Mouse (Mus musculus) frontal cortex, postnatal 36 days (tissue): Measurements from ENCODE around the gene Taok1.
"Not testable (repeated sequence)": the region's sequence is repeated elsewhere in the genome, so short reads cannot be mapped to it uniquely, and the experiment has no call there.

Experiments used
- DNase-seq, 2 experiments: peaks; one replicate each; pipeline ENCODE4 v3.0.0; 2022; ENCODE audit warnings: low spot score in 2 of 2

Taok1 gene

DNA sequence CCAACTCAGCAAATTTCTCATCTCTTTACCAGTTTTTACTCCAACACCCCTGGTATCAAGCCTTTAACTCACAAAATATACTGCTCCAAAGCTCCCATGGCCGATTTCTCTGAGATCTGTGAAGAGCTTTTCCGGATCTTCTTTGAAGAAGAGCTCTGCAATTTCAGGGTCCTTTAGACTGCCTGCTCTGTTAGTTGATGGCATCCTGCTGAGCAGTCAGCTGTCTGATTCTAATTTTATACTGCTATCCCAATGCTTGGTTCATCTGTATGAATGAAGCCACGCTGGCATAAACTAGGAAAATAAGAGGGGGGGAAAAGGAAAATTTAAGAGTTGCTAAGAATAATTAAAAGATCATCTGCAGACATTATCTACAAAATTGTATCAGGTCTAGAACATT, 22.4 kb downstream of the Taok1 start:
- no peak for DNase-seq

DNA sequence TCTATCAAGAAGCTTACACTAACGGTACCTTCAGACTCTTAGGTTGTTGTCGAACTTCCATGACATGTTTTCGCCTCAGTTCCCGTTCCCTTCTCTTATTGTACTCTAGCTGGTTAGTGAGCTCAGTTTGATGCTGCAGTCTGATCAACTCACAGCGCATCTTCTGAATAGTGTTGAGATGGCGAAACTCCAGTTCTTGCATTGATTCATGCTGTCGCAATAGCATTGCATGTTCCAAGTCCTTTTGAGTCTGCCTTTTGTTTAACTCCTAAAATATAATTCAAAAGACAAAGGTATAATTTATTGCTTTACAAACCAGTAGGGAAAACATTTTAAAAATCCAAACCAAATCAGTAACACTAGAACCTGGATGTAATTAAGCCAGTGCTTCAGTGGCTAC, 62.4 kb downstream of the Taok1 start:
- no peak for DNase-seq

DNA sequence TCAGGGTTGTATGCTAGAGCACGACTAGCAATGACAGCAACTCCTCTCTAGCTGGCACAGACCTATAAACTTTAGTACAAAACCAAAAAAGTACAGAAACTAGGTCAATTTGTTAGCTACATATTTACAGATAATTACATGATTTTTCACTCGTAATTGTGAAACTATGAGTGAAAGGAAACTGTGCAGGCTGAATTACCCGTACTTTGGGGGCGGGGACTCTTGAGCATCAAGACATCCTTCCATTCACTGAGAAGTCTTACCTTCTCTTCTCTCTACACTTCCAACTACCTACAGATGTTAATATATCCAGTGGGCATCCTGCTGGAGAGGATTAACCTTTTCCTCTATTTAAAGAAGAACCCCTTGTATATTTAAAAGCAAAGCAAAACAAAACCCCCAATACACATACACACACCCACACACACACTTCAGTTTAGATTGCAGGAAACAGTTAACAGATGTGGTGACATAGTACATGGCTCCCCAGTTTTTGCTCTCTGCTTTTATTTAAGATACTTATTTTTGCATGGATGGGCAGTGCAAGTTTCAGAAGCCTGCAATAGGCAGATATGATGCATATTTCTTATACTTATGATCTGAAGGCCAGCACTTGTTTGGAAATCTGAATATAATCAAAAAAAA, 75.3 kb downstream of the Taok1 start:
- no peak for DNase-seq

DNA sequence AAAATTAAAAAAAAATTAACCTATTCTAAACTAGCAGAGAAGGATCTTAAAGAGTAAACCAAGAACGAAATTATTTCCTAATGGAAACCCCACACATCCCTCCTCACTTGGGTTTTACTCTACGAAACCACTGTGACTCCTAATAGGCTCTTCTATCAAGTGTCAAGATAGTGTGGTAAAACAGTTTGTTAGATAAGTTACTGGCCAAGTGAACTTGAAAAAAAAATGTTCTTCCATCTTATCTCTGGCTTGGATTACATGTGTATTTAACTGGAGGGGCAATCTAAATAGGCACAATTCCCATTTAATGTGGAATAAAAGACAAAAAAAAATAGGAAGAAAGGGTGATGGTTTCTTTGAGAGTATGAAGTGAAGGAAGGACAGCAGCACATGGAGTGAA, 76.8 kb downstream of the Taok1 start:
- no peak for DNase-seq

DNA sequence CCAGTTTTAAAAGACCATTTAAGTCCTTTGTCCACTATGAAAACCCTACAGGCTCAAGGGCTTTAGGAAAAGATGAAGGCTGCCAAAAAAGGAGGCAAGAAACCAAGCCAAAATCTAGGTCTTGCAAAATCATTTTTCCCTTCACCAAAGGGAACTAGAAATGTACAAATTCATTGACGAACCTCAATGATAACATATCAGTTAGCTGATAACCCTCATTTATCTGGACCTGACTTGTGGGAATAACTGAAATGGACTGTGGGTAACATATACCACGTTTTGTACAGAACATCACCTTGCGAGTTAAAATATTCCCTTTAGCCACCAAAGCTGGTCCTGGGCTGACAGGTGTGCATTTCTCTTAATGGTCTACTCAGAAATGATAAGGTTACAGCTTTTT, 78.0 kb downstream of the Taok1 start:
- no peak for DNase-seq

DNA sequence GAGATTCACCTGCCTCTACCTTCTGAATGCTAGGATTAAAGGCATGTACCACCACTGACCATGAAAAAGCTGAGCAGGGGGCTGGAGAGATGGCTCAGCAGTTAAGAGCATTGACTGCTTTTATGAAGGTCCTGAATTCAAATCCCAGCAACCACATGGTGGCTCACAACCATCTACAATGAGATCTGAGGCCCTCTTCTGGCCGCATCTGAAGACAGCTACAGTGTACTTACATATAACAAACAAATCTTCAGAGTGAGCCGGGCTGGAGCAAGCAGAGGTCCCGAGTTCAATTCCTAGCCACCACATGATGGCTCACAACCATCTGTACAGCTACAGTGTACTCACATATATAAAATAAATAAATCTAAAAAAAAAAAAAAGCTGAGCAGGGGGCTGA, 79.2 kb downstream of the Taok1 start:
- DNase-seq, result not testable (repeated sequence)

DNA sequence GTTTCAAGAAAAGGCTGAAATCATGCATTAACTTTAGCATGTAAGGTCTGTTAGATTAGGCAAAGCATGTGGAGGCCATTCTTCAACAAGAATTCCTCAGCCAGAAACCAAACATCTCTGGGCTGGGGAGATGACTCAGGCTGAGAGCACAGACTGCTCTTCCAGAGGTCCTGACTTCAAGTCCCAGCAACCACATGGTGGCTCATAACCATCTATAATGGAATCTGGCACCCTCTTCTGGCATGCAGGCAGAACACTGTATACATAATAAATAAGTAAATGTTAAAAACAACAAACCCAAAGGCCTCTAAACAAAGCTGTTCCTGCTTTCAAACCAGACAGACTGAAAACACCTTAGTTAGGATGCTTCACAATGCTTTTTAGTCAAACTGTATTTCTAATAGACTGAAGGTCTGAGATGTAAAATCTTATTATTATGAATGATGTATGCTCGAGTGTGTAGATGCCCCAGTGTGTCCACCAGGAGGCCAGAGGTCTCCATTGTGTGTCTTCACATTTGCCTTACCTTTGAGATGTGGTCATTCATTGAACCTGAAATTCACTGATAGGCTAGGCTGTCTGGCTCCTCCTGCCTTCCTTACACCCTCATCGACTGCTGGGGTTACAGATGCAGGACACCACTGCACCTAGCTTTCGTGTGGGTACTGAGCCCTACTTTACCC, 81.7 kb downstream of the Taok1 start:
- no peak for DNase-seq

DNA sequence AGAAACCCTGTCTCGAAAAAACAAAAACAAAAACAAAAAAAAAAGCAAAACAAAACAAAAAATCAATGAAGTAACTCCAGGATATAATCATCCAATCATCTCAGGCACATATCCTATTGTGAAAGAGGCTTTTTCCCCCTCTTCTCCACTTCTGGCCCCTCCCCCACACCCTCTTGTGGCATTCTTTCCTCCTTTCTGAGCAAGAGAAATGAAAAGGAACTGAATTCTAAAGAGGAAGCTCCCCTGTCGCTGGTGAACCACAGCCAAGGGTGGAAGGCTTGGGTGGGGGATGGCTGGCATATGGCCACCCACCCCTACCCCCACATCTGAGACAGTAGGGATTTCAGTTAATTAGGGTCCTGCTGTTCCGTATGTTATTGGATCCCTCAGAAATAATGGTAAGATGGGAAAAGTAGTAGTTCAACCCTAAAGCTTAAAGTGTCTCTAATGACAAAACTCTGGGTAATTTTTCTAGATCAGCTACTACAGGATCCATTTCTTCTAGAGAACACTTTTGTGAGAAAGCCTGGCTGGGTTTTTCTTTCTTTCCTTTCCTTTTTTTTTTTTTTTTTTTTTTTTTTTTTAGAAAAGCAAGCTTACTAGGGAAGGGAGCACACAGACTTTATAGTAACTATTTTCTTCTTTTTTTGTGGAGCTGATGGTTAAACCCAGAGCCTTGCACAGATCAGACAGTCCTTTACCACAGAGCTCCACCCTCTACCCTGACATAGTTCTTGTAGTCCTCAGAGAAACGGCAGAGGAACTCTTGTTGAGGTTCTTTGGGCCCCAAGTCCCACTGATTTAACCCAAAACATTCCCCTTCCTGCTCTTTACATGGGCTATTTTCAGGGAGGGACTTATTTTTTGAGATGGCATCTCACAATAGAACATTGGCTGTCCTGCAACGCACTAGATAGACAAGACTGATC, 86.8 kb downstream of the Taok1 start:
- no peak for DNase-seq

DNA sequence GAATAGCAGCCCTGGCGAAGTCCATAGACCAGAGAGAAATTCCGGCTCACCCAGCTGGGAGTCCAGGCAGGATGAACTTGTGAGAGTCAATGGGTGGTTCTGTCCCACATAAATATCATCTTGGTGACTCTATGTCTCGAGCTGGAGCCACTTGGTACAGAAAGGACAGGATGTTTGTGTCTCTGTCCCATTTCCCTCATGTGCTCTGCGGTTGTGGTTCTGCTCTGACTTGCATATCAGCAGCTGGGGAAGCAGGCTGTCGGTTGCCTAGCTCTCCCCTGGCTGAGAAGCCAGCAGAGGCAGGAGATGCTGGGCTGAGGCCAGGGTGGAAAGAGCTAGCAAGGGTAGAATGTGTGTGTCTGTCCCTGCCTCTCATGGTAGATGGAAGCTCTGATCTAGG, 88.6 kb downstream of the Taok1 start, which contains the start of gene Gm10392:
Gene Gm10392, minus strand, starts transcription at position 156 of the 400 bp plus-strand sequence.
- DNase-seq, result no peak

DNA sequence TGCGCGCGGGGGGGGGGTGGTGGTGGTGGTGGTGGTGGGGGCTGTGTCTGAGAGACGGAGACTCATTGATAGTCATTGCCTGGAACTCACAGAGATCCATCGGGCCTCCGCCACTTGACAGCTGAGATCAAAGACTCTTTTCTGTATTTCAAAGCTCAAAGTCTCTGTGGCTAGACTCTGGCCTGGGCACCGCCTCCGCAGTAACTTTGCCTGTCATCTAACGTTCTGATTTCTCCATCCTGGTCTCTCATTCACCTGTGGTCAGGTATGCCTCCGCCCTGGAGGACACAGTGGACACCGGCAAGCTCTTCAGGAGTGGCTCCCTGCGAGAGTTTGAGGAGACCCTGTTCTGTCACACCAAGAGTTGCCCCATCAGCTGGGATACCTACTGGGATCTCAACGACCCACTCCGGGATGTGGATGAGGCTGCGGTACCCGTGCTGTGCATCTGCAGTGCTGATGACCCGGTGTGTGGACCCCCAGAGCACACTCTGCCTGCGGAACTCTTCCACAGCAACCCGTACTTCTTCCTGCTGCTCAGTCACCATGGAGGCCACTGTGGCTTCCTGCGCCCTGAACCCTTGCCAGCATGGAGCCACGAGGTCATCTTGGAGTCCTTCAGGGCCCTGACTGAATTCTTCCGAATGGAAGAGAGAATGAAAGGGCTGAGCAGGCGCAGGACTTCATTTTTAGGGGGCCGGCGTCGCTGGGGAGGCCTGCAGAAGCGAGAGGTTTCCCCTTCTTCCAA, 89.4 kb downstream of the Taok1 start:
- no peak for DNase-seq

DNA sequence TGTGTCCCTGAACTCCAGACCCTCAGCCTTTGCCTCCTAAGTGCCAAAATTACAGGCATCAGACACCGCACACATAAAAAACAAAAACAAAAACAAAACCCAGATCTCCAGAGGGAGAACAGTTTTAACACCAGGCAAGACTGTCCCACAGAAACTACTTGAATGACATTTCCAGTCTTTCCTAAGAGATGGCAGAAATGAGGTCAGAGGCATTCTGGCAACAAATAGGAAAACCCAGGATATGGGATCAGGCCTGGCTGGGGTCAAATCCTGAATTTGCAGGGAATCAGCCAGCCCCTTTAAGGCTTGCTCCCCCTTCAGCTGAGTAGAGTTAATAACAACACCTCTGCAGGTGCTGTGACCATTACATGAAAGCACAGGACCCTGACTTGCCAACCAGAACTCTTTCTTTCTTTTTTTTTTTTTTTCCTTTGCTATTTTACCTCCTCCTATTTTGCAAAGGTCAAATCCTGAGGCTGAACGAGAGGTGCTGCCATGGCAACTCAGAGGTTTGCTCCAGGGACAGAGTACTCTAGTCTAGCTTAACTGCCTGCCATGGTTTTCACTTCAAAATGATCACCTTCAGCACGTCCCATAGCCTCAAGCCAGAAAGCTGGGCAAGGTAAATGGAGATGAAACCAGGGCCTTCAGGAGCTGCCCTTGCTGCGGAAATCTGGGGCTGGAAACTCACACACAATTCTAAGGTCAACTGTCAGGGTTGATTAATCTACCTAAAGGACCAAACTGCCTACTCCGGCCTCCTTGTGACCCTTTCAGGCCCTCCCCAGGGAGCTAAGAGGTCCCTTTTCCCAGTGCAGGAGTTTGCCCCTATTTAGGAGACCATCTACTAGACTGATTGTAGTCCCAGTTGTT, 90.8 kb downstream of the Taok1 start:
- DNase-seq, result no peak

DNA sequence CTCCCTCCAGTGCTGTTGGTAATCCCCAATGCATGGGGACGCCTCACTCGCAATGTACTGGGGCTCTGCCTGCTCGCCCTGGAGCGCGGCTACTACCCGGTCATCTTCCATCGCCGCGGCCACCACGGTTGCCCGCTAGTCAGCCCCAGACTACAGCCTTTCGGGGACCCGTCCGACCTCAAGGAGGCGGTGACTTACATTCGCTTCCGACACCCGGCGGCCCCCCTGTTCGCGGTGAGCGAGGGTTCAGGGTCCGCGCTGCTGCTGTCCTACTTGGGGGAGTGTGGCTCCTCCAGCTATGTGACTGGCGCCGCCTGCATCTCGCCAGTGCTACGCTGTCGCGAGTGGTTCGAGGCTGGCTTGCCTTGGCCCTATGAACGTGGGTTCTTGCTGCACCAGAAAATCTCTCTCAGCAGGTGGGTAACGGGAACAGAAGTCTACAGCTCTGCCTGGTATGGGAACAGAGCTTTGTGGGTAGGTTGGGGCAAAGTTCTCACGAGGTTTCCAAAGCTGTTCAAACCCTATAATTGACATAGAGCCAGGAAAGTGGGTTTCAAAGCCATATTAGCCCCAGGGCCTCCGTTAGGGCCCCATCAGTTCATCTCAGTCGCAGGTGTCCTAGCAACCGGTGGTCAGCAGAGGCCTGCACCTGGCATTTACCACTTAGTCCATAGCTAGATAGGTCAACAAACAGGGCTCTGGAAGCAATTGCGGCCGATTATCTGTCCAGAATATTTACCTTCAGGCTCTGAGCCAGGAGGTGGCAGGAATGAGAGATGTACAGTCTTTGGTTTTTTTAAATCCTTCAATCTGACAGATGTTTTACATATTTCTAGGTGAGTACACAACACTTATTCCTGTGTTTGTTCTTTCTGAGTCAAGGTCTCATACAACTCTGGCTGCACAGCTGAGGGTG, 91.7 kb downstream of the Taok1 start, which contains the start of gene Trp53i13:
Gene Trp53i13, minus strand, starts transcription at position 344 of the 916 bp plus-strand sequence.
- DNase-seq, result no peak

DNA sequence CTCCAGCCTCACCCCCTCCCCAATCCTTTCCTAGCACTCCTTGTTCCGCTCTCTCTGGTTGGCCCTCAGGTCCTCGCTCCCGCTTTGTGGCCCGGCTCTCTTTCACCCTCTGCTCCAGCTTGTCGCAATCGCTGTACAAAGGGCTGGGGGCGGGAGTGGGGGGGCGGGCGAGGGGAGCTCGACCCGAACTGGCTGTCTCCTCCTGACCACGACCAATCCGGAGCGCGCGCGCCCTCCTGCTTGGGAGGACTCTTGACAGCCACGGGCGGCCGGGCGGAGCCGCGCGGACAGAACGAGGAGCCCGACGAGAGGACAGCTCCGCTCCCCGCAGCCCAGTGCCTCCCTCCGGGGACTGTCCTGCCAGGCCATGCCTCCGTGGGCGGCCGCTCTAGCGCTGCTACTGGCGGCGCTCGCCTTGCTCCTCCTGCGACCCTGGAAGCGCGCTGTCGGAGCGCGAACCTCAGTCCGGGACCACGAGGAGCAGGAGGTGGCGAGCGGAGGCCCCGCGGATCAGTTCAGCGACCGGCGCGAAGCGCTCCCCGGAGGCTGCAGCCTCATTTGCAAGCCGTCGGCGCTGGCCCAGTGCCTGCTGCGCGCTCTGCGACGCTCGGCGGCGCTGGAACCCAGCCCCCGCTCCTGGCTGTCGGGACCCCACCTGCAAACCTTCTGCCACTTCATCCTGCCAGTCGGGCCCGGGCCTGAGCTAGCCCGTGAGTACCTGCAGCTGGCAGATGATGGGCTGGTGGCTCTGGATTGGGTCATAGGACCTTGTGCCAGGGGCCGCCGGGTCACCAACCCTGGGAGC, 92.6 kb downstream of the Taok1 start, which contains the start of gene Abhd15:
Gene Abhd15, plus strand, starts transcription at position 290 of the 805 bp plus-strand sequence.
- no peak for DNase-seq

DNA sequence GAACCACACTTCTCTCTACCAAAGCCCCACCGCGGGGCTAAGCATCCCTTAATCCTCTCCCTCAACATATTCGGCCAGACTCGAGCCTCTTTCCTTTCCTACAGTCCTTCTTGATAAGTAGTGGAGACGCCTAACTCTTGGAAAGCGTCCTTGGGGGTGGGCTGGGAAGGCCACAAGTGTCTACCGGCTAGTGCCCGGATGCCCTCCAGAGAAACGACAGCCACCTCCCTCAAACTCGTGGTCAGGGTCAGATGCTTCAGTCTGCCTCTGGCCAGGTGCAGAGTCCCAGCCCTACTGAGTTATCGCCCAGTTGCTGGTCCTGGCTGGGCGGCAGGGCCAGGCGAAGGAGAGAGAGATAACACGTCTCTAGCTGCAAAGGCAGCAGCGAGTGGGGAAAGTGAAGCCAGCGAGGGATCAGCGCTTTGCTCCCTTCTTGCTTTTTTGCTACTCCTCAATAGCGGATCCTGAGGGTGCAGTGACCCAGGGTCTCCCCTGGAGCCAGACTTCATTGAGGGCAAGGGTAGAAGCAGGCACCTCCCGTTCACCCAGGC, 93.3 kb downstream of the Taok1 start:
- no peak for DNase-seq

DNA sequence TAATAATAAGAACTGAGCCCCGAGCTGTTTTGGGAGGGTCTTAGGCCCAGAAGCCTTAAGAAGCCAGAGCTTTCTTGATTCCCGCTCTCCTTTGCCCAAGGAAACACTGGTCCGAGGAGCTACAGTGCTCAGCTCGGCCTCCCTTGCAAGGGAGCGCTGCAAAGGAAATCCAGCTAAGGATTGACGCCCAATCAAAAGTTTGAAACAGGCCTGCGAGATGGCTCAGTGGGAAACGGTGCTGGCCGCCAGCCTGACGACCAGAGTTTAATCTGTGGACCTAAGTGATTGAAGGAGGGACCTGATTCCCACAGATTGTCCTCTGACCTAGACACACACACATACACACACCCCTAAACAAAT, 93.8 kb downstream of the Taok1 start:
- DNase-seq, result no peak

DNA sequence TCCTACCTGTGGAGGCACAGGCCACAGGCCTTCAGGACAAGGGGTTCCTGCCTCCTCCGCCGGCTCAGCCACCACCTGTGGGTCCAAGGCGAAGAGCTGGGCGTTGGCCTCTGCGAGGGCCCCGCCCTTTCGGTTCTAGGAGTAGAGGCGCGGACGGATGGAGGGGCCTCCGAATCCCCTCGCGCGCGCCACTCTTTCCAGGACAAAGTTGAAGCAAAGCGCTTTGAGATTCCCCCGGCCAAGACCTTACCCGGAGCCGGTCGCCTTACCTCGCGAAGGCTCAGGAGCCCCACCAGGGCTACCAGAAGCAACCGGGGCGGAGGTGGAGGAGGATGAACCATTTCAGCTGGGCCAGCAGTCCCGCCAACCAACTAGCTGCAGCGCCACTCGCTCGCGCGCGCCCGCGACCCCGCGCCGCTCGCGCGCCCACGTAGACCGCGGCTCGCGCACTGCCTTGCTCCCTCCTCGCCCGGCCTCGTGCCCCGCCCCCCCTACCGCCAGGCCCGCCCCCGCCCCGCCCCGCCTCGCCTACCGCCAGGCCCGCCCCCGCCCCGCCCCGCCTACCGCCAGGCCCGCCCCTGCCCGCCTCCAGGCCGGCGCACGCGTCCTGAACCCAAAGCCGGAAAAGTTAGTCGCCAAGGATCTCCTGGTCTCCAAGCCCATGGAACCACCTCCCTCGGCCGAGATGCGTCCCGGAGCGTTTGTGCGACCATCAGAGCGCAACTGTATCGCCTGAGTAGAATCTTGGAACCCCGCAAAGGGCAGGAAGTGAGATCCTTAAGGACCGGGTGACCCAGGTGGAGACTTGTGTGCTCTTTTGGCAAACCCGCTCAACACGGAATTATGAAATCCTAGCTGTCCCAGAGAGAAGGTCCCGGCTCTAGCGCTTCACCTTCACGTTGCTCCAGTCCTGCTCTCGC, 94.5 kb downstream of the Taok1 start:
- DNase-seq, result no peak

DNA sequence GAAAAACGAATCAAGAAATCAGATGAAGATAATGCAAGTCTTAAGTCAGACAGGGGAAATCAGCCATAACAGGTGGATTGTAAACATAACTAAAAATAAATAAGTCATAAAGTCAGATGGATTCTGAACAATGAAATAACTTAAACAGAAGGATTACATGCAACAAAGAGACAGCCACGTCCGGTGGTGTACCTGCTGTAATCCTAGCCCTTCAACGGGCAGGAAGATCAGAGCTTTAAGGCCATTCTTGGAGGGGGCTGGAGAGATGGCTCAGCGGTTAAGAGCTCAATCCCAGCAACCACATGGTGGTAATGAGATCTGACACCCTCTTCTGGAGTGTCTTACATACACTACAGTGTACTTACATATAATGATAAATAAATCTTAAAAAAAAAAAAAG, 96.3 kb downstream of the Taok1 start:
- no peak for DNase-seq
